Mouse (Mus musculus) forelimb bud, embryonic 11.5 days (tissue): ENCODE measurements around the gene Nrp2.

Experiments
- DNase-seq: peaks from one replicate; pipeline ENCODE4 v3.0.0-alpha.2; 2012; ENCODE audit warnings: low read depth, low spot score

Nrp2 gene

DNA sequence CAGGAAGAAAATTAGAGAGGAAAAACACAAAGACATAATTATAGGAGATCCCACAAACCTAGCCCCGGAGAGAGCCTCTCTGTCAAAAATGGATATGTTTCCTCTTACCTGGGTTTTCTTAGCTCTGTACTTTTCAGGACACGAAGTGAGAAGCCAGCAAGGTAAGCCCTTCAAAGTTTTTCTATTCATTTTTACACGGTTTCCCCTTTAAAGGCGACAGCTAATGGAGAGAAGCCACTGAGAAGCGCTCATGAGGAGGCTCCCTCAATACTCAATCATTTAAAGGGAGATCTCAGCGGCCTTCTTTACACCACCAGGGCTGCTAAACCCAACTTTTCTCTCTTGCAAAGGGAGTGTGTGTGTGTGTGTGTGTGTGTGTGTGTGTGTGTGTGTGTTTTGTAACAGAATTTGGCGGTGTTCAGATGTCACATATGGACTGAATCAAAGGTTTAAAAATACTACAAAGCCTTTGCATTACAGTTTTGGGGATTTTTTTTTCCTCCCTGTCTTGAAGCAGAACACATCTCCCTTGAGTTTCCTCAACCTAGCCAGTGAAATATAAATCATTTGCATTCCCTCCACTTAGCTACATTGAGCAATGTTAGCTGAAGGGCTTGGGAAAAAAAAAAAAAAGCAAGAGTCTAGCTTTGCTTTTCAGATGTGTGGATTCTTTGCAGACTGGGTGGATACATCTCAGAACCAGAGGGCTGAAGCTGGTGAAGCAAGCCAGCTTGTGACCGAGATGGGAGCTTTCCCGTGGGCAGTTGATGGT is 1.2 kb downstream of the Nrp2 start:
- no peak for DNase-seq

DNA sequence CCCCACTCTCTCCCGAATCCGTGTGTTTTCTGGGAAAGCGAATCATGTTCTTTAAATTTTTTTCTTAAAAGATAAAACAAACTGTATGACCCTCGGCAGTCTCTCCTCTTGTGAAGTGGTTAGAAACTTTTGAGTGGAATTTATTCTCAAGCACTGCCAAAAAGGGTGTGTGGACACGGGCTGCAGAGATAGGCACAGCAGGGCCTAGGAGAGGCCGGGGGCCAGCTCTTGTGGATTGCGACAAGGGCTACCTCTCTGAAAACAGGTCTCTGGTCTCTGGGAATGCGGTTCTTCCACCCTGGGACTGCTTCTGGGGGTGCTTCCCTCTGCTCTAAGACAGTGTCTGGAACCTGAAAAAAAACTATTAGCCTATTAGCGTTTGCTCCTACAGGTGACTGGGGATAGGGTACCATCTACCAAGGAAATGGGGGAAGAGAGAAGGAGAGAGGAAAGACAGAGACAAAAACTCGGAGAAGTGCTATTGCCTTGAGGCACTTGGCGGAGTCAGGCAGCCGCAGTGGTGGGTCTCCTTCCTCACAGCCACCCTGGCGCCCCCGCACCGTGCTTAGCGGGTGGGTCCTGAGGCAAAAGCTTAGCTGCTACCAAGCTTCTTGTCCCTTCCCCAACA is 1.9 kb downstream of the Nrp2 start:
- DNase-seq, result no peak

DNA sequence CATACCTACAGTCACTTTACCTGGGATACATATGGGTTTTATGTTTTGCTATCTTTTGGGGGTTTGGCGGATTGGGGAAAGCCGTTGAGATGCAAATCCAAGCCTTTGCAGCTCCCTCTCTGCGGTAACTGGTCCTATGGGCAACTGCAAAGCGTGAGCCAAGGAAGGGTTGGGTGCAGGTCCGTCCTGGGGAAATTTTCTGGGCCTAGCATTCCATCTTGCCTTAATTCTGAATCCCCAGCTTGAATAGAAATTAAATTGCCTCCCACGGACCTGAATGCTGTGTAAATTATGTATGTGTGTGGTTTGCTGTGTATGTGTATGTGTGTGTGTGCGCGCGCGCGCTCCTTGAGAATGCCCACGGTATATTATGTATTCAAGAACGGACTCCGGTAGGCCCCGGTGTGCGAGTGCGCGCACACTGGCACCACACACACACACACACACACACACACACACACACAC is 2.5 kb downstream of the Nrp2 start:
- DNase-seq, result no peak

DNA sequence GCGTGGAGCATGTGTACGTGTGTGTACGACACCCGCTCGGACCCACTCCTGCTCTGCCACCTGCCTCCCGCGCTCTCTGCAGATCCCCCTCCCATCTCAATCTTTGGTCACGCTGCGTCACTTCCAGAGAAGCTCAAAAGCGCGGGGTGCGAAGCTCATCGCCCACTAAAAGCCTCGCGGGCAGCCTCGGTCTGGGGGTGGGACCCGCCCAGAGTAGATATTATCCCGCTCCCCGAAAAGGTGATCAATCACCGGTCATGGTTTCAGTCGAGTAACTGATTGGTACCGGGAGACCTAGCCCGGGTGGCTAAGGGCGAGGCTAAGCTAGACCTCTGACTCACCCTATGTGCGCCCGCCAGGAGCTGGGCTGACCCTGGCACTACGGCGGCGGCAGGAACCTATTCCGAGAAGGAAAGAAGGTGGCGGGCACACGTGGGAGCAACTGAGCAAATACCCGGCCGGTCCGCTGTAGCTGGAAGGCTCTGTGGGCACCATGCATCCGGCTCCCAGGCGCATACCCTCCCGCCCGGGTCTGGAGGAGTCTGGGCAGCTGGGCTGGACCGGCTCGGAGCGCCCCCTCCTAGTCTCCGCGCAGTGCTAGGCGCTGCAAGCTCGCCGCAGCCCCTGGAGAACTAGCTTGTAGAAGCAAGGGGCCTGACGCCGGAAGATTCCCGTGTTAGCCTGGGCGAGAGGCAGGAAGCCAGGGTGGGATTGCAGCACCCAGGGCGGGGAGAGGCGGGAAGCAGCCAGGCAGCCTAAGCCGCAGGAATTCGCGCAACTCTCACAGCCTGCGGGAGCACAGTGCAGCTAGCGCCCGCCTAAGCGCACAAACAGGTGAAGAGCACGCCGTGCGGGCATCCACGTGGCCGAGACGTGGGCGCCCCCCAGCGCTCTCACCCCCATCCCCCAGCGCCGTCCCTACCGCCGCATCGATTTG is 3.3 kb downstream of the Nrp2 start:
- no peak for DNase-seq

DNA sequence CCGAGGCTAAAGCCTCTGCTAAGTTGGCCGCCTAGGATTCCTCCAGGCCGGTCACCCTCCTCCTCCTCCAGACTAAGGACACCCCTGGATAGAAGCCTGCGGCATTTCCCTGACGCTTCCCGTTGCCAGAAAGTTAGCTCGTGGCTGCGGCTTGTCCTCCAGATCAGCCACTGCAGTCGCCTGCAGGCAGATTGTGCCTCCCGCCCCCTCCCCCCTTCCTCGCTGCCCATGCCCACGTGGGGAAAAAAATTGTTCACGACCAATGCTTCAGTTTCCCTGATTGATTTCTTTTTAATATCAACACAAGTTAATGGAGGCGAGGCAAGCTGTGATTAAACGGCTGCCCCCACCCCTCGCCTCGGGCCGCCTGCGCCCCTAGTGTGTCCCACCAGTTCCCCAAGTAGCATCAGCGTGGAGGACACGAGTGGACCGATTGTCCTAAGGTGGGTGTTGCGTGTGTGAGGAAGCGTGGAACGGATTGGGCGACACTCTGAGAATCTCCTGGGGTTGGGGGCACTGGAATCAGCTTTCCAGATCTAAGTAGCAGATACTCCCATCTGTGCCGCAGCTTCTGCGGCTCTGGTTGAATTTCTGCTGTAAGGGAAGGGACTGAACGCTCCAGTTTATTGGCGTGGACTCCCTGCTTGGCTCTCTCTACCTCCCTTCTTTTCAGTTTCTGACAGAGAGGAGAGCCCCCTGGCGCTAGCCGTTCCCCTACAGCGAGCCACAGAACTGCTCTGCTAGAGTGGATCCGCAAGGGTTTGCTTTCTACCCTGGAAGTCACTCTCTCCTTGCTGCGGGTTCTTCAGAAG is 4.2 kb downstream of the Nrp2 start:
- no peak for DNase-seq

DNA sequence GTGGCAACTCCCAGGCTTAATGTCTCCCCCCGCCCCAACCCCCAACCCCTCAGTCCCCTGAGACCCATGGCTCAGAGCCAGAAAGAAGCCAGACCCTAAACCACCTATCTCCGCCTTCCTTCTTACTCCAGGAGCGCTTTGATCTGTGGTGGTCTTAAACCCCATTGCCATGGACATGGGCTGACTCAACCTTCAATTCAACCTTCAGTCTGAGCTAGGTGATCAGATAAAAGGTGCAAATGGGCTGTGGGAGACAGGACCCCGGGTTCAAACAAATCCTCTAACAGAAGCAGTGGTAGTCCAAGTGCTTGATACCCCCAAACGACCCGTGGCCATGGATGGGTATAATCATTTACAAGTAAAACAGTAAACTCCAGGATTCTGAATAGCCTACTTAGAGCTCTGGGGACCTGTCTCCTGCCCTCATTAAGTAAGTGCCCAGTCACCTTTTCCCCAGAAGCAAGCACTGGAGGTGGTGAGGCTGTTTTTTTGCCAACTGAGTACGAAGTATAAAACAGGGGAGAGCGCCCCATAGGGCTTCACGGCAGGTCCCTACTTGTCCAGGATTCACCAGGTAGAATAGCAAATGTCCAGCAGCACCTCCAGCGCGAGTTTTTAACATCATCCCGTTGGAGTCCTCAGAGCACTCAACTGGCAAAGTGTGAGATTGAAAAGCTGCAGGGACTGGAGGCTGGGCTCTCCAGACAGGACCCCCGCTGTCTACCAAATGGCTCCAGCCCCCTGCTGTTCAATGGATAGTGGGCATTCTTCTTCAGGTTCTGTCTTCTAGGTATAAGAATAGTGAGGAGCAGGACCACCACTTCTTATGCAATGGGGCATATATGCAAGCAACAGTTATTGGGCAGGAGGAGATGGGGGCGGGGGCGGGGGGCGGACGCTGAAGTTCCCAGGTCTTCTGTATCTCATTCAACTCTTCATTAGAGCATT is 5.1 kb downstream of the Nrp2 start:
- DNase-seq, result no peak

DNA sequence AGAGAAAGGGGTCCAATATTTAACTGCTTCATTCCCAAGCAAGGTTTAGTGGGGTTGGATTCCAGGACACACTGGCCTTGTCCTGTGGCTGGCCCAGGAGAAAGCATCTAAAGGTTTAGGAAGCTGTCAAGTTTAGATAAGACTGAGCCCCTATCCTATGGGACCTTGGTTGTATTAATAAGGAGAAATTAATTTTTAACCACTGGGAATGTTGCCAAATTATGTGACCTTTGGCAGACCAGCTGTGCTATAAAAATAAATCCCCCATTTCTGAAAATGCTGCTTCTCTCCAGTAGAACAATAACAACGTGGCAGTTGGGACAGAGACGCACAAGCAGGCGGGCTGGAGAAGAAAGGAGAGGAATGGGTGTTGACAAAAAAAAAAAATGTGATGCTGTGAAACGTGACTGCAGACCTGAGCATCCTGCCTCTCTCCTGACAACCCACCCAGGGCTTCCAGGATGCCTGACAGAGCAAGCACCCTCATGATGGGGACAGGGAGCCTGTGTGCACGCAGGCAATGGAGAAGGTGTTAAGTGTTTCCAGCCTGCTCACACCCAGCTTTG is 6.8 kb downstream of the Nrp2 start:
- no peak for DNase-seq

DNA sequence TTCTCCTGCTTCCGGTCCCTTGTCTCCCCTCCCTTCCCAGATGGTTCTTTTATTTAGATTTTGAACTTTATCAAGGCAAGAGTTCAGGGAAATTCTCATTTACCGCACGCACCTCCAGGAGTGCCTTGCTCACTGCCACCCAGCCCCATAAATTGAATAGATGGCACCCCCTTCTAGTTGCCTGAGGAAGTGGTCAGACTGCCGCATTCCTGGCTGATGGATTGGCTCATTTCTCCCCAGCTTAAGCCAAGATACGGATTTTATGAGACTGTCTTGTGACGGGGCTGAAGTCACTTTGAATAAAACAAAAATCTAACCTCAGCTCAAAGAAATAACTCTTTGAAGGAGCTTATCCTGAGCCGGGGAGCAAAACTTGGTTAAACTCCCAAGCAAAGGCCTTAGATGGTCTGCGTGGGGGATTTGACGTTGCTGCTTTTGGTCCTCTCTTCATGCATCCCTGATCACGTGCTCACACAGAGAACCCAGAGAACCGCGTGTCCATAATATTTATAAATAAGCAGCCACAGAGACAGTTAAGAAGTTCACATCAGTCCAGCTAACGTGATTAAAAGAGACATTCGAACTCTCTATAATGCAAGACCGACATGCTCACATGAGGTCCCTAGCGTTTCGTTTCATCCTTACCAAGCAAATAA is 10.1 kb downstream of the Nrp2 start:
- DNase-seq, result no peak

DNA sequence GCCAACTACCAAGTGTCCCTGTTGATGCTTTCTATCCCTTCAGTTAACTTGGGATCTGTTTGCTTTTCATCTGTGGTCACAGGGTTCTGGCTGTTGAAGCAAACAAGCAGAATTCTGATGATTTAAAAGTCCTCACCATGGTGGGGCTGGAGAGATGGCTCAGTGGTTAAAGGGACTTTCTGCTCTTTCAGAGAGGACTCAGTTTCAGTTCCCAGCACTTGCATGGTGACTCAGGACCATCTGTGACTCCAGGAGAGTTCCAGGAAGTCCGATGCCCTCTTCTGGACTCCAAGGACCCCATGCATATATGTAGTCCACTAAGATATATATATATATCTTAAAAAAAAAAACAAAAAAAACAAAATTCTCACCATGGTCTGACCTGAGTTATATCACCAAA is 11.9 kb downstream of the Nrp2 start:
- DNase-seq, result no peak

DNA sequence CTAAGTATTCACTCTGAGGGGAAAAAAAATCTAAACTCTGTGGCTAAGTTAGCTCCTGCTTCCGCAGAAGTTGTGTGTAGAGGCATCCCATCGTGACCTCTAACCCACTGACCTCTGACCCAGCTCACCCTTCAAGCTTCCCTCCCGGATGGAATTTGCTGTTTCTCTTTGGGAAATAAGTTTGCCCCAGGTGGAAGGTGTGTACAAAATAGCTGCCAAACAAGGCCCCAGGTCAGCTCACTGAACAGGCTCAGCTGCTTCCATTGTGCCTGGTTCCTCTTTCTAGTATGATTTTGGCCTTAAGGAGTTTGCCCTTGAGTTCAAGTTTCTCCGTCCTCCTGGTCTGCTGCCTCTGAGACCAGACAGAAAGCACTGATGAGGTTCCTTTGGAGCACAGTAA is 12.6 kb downstream of the Nrp2 start:
- no peak for DNase-seq

DNA sequence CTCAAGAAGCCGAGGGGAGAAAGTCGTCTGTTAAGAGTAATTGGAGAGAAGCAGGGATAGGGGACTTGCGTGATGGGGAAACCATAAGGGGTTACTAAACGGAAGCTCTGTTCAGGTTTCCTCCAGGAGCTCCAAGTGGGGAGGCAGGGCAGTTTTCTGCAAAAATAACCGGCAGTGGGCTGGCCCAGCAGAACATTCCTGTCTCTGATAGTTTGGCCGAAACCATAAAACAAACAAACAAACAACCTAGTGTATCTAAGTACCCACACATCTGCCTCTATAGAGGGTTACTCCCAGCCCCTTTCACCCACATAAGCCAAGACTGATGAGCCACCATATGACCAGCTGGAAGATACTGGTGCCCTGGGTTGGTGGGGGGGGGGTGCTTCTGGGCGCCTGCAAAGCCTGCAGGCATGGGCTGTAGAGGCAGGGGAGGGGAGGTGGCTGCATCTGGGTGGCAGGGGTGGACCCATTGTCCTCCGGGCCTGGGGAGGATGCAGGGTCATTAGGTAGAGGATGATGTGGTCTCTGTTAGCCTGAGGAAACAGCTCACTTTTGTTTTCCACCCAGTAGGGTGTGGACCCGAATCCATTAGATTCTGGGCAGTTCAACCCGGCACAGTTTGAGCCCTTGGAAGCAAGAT is 13.9 kb downstream of the Nrp2 start:
- no peak for DNase-seq

DNA sequence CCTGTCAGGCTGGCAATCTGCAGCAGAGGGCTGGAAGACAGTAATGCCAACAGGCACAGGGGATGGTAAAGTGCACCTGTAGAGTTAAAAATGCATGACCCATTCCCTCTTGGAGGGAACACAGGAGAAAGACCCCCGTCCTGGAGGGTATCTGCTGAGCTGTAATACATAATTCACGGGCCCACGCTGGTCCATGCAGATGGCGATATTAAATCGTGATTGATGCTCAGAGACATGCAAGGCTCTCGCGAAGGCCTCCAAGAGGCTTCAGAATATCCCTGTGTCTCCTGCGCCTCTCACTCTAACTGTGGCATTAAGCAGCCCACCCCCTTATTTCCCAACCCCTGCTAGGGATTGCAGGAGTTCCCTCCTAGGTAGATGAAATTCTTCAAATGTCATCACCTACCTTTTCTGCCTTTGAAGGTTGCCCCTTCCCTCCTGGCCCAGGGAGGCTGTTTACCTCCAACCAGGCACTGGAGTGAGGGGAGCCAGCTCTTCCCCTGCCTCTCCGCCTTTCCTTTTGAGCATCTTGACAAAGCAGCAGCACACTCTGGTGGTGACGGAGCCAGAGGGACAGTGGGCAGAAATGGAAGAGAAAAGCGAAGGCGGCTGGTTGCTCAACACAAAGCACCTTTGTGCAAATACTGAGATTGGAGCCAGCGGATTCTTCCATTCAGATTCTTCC is 14.6 kb downstream of the Nrp2 start:
- DNase-seq, result no peak

DNA sequence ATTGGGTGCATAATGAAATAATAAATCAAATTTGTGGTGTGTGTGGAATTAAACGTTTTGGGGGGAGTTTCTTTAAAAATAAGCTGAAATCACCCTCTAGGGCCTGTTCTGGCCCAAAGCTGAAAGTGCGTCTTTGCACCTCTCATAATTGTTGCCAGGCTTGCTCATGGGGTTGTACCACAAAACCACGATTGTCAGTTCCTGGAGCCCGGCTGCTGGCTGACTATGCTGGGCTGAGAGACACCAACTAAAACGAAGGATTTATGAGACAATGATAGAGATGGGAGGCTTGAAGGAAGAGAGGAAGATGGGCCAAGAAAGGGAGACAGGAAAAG is 15.1 kb downstream of the Nrp2 start:
- DNase-seq, result no peak

DNA sequence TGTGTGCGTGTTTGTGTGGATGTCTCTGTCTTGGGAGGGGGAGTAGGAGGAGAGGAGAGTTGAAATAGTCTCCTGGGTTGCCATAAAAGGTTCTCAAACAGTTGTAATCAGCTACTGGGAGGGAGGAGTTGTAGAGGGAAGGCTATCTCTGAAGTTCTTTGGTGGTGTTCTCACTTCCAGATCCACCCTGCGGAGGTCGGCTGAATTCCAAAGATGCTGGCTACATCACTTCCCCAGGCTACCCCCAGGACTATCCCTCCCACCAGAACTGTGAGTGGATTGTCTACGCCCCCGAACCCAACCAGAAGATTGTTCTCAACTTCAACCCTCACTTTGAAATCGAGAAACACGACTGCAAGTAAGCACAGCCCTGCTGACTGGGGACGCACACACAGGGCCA is 15.7 kb downstream of the Nrp2 start:
- no peak for DNase-seq

DNA sequence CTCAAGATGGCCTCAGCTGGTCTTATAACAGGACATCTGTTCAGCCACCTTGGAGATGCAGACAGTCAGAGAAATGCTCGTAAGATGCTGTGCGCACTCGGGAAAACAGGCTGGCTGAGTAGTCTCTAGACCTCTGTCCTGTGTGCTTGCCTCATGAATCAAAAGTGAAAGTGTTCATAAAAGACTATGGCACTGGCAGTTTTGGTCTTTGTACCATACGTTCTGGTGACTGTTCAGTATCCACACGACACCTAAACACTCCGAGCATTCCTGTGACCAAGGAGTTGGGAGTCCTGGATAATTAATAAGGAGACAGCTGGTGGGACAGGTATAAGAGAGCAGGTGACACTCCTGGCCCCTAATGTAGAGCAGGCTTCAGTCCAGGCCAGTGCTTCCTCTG is 16.7 kb downstream of the Nrp2 start:
- DNase-seq, result no peak

DNA sequence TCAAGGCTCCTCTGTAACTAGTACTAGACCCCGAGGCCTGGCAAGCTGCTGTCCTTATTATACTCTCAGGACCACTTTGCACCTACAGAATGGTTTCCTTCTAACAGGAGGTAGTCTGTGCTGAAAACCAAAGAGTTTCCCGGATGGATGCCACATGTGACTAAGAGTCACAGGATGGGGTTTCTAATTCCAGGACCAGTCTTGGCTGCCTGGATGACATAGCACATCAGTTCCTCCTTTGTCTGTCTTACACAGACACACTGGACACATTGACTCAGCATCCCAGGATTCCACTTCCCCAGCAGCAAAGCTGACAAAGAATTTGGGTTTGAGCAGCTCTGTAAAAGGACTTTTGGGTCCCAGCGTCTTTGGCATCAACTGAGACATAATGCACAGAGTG is 17.1 kb downstream of the Nrp2 start:
- DNase-seq, result no peak

DNA sequence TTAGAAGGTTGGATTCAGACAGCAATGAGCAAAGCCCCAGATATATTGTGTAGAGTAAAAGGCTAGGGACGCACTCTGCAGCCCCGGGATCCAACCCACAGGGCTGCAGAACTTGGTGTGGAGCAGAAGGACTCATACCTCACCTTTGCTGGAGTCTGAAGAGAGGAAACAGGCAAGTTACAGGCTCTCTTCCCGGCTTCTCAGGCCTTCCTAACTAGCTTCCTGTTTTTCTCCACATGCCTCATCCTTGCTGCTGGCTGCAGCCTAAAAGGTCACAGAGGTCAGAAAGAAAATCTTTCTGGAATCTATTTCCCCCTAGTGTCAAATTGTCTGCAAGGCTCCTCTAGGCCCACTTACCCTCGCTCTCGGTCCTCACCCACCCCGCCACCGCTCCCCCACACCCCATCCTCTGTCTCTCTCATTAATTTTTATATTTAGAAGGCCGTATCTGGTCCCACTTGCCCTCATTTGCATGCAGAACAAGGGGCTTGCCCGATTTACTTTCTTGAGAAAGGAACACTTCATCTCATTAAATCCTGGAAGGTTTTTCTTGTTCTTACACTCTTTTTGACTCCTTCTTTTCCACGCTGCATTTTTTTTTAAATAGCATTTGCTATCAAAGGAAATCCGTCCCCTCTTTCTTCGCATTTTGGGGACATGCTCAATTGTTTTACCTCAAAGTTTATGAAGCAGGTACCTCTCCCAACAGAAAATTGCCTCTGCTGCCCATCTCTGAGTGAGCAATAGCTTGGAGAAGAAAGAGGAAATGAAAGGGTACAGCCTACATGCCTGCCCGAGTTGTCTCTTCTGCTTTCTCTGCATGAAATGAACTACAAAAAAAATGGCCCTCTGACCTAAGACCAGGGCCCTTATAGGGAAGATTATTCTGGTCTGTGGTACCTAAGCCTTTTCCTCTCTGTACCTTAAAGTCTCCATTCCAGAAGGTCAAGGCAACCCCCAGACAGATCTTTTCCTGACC is 17.9 kb downstream of the Nrp2 start:
- no peak for DNase-seq
